In the genomic region with DNA sequence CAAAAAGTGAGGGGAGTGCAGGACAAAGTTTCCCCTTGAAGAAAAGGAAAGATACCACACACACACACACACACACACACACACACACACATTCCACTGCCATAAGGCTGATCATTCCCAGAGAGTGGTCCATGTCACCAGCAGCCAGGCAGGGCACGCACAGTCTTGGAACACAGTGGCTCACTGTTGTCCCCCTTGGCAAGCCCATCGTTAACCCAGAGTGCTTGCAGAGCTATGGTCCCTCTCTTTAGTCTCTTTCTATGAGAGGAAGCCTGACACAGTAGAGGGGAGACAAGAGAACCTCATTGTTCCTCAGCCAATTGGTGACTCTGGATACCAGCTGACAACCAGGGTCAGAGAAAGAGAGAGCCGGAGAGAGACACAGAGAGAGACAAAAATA, we compare ENCODE assay signal across 8 mouse cellular contexts.
DNase-seq lines count a peak whose midpoint lies in the region; ATAC-seq and TF ChIP-seq lines count a peak whose summit lies in the region.
"Had no signal": no experiment of that assay in that cellular context is flagged by ENCODE, and none has a peak within 500 bp of the region (broad histone marks: within the 10 kb centered on the region; RNA-seq: fewer than 3 reads in every experiment).

No protein-coding gene starts in this region.

- no peak for TF ChIP-seq CTCF in midbrain, postnatal 0 days (IDR thresholded peaks at IDR 0.05)

- H3K27ac ChIP-seq in limb, embryonic 12.5 days: peak overlapping the region; percentile 69
- H3K27ac ChIP-seq in limb, embryonic 10.5 days: no peak overlapping the region
- peak overlapping the region; percentile 30; the same call in 1 of the 2 replicates for H3K27ac ChIP-seq in embryonic facial prominence, embryonic 10.5 days (replicated peaks)
- H3K27ac ChIP-seq in hindbrain, embryonic 16.5 days (ENCODE audit: low read depth, low read length): peak overlapping the region; percentile 73
- peak overlapping the region; percentile 62 for H3K27ac ChIP-seq in midbrain, postnatal 0 days (ENCODE audit: low read depth, low read length)
- H3K27ac ChIP-seq: liver, embryonic 15.5 days had no signal

- no peak for DNase-seq in limb, embryonic 10.5 days (ENCODE audit: low spot score)
- no peak for DNase-seq in embryonic facial prominence, embryonic 10.5 days (ENCODE audit: low spot score)
- peak; percentile 86 for DNase-seq in midbrain, postnatal 0 days (ENCODE audit: low spot score)
- no peak for DNase-seq in adrenal gland, postnatal 4 days (ENCODE audit: low spot score in 2 of 2)
- no peak for DNase-seq in urinary bladder, adult 2 months (ENCODE audit: low spot score)

- no peaks in the 10 kb centered on the region for H3K9me3 ChIP-seq in limb, embryonic 12.5 days
- H3K9me3 ChIP-seq in limb, embryonic 10.5 days (replicated peaks): no peaks in the 10 kb centered on the region
- H3K9me3 ChIP-seq in embryonic facial prominence, embryonic 10.5 days: no peaks in the 10 kb centered on the region
- H3K9me3 ChIP-seq in hindbrain, embryonic 16.5 days (ENCODE audit: control insufficient read depth, low read length): no peaks in the 10 kb centered on the region
- no peaks in the 10 kb centered on the region for H3K9me3 ChIP-seq in midbrain, postnatal 0 days (ENCODE audit: low read length)
- H3K9me3 ChIP-seq: liver, embryonic 15.5 days had no signal

- peaks cover 26% of the 10 kb centered on the region for H3K36me3 ChIP-seq in limb, embryonic 12.5 days
- H3K36me3 ChIP-seq in limb, embryonic 10.5 days: peaks cover 27% of the 10 kb centered on the region
- peaks cover 10% of the 10 kb centered on the region for H3K36me3 ChIP-seq in embryonic facial prominence, embryonic 10.5 days (replicated peaks)
- H3K36me3 ChIP-seq in hindbrain, embryonic 16.5 days (ENCODE audit: control insufficient read depth, insufficient read depth, low read length): no peaks in the 10 kb centered on the region
- H3K36me3 ChIP-seq in midbrain, postnatal 0 days (ENCODE audit: insufficient read depth, low read length): no peaks in the 10 kb centered on the region

- no peak overlapping the region for H3K9ac ChIP-seq in limb, embryonic 12.5 days (replicated peaks)
- H3K9ac ChIP-seq in hindbrain, embryonic 16.5 days (ENCODE audit: low read depth, low read length): no peak overlapping the region
- H3K9ac ChIP-seq in midbrain, postnatal 0 days (replicated peaks; ENCODE audit: low read length, poor library complexity, severe bottlenecking): no peak overlapping the region
- H3K9ac ChIP-seq: liver, embryonic 15.5 days had no signal

- WGBS in limb, embryonic 12.5 days: 76% methylated on average over 3 of the region's 3 CpGs
- WGBS in limb, embryonic 10.5 days: 76% methylated on average over 3 of the region's 3 CpGs
- WGBS in embryonic facial prominence, embryonic 10.5 days: 42% methylated on average over 3 of the region's 3 CpGs
- WGBS in hindbrain, embryonic 16.5 days: 41% methylated on average over 3 of the region's 3 CpGs
- 65% methylated on average over 3 of the region's 3 CpGs for WGBS in midbrain, postnatal 0 days

- no peak overlapping the region for H3K4me3 ChIP-seq in limb, embryonic 12.5 days (replicated peaks)
- no peak overlapping the region for H3K4me3 ChIP-seq in limb, embryonic 10.5 days
- H3K4me3 ChIP-seq in embryonic facial prominence, embryonic 10.5 days: no peak overlapping the region
- H3K4me3 ChIP-seq in hindbrain, embryonic 16.5 days (ENCODE audit: low read length): no peak overlapping the region
- H3K4me3 ChIP-seq in midbrain, postnatal 0 days (ENCODE audit: low read depth, low read length): no peak overlapping the region
- H3K4me3 ChIP-seq: liver, embryonic 15.5 days had no signal

- H3K4me2 ChIP-seq in limb, embryonic 12.5 days: no peak overlapping the region
- no peak overlapping the region for H3K4me2 ChIP-seq in hindbrain, embryonic 16.5 days (ENCODE audit: low read length)
- no peak overlapping the region for H3K4me2 ChIP-seq in midbrain, postnatal 0 days (ENCODE audit: low read depth, low read length, poor library complexity, severe bottlenecking)
- H3K4me2 ChIP-seq: liver, embryonic 15.5 days had no signal

- peaks cover 26% of the 10 kb centered on the region for H3K4me1 ChIP-seq in limb, embryonic 12.5 days (replicated peaks)
- H3K4me1 ChIP-seq in limb, embryonic 10.5 days: peaks cover 42% of the 10 kb centered on the region
- peaks cover 48% of the 10 kb centered on the region for H3K4me1 ChIP-seq in embryonic facial prominence, embryonic 10.5 days
- no peaks in the 10 kb centered on the region; the same call in 1 of the 2 replicates for H3K4me1 ChIP-seq in hindbrain, embryonic 16.5 days (ENCODE audit: control insufficient read depth, insufficient read depth, low read depth, low read length)
- H3K4me1 ChIP-seq in midbrain, postnatal 0 days (ENCODE audit: insufficient read depth, low read length): peaks cover 4% of the 10 kb centered on the region; the same call in 1 of the 2 replicates

- no peak for ATAC-seq in limb, embryonic 12.5 days (ENCODE audit: insufficient number of reproducible peaks, insufficient read depth, low FRiP score, low TSS enrichment, low read depth)
- peak; percentile 89 for ATAC-seq in hindbrain, embryonic 16.5 days
- peak; percentile 89 for ATAC-seq in midbrain, postnatal 0 days (ENCODE audit: low FRiP score)

- H3K27me3 ChIP-seq in limb, embryonic 12.5 days: no peaks in the 10 kb centered on the region
- H3K27me3 ChIP-seq in limb, embryonic 10.5 days (ENCODE audit: low read depth, poor library complexity, severe bottlenecking): no peaks in the 10 kb centered on the region
- no peaks in the 10 kb centered on the region for H3K27me3 ChIP-seq in embryonic facial prominence, embryonic 10.5 days (replicated peaks; ENCODE audit: low read depth, poor library complexity, severe bottlenecking)
- H3K27me3 ChIP-seq in hindbrain, embryonic 16.5 days (replicated peaks; ENCODE audit: control insufficient read depth, insufficient read depth, low read length): no peaks in the 10 kb centered on the region
- H3K27me3 ChIP-seq in midbrain, postnatal 0 days (ENCODE audit: insufficient read depth, low read length): no peaks in the 10 kb centered on the region
- H3K27me3 ChIP-seq: liver, embryonic 15.5 days had no signal
